Mouse (Mus musculus) adrenal gland, adult 8-10 months (tissue): ENCODE data around the gene Pm20d1. TPM values are rescaled to one million over a fixed set of nuclear protein-coding genes. Genes with fewer than 3 reads are reported as not detected.
A peak's percentile ranks its signal among the peaks of the same experiment; 100 is the strongest.
"Not testable (repeated sequence)": the region's sequence is repeated elsewhere in the genome, so short reads cannot be mapped to it uniquely, and the experiment has no call there.

ENCODE experiments used
- DNase-seq: peaks from one replicate; pipeline ENCODE4 v3.0.0; 2022
- total RNA-seq, 4 experiments: library from RNA; stranded (reverse); gene quantifications; 2 replicates each; pipeline ENCODE4 v1.2.4; 2022

Pm20d1 gene
- total RNA-seq, 4 experiments from 2014 or later = 6.2 to 15.0 (median 10.6) TPM

DNA sequence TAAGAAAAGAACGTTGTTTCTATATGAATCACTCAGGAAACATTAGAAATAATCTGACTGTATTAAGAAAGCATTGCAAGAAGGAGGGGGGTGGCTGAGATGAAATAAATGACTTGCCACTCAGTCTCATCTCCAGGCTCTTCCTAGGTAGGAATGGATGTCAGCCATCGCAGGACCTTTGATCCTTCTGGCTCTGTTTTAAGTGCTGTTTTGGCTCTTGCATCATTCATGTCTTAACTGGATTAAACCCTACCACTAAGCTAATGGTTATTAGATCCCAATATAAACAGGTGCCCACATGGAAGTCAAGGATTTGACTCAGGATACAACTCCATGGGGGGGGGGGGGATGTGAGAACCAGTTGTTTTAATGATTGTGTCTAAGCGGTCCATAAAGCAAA is 2.0 kb upstream of the Pm20d1 start:
- DNase-seq = no peak

DNA sequence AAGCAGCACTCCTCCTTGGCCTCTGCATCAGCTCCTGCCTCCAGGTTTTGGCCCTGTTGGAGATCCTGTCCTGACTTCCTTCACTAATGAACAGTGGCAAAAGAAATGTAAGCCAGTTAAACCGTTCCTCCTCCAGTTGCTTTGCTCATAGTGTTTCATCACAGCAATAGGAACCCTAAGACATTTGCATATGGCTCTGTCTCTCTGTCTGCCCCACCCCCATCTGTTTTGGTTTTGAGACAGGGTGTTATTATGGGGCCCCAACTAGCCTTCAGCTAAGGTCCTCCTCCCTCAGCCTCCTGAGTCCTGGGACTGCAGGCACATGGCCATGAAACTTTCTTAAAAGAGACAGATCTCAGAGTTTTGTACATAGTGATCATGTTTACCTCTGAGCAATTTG is 2.8 kb downstream of the Pm20d1 start:
- no peak for DNase-seq

DNA sequence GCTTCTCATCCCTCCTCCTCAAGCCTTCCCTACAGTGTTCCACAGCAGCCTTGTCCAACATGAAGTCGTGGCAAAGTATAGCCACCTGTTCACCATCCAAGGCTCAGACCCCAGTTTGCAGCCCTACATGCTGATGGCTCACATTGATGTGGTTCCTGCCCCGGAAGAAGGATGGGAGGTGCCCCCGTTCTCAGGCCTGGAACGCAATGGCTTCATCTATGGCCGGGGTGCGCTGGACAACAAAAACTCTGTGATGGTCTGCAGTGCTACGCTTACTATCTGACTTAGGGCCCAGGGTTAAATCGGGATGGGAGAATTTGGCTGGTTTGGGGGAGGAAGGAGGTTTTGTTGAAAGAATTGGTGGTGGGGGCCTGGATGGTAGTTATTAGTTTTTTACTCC is 3.9 kb downstream of the Pm20d1 start:
- DNase-seq = no peak

DNA sequence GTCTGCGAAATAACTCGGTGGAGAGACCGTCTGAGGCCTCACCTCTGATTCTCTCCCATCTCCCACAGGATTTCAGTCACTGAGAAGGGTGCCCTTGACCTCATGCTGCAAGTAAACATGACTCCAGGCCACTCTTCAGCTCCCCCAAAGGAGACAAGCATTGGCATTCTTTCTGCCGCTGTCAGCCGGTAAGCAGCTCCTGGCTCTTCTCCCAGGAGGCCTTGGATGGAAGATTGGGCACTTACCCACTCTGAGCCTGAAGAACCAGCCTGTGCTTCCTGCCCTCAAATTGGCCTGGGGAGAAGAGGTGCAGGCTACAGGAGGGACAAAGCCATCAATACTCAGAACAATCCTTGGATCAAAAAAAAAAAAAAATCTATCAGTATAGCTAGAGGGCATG is 5.5 kb downstream of the Pm20d1 start:
- no peak for DNase-seq

DNA sequence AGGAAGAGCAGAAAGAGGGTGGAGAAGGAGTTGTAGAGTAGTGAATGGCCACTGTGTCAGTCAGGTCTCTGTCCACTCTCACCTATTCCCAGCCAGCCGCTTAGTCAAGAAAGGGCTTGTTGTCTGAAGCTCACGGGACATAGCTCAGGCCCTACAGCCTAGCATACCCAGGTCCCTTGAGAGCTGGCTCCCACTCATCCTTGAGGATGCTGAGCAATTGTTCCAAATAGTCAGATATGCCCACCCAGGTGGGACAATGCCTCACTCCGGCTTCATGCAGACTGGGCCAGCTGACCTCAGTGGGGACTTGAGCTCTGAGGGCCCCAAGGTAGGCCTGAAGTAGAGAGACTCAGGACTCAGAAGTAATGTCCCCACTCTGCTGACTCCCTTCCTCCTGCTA is 7.0 kb downstream of the Pm20d1 start:
- no peak for DNase-seq

DNA sequence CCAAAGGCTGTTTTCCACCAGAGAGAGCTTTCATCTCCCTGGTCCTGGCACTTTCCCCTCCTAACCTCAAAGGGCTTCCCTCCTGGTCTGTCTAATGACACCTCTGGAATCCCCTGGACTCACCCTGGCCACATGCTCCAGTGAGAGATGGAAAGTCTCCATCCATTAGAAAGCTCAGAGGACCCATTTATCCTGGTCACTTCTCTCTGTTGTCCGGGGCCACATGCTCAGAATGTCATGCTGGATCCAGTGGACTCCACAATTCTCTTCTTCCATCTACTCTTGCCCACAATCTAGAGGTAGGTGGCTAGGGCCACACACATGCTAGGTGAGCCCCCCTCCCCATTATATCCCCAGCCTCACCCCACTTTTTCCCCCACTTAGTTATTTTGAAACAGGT is 11.8 kb downstream of the Pm20d1 start:
- no peak for DNase-seq

DNA sequence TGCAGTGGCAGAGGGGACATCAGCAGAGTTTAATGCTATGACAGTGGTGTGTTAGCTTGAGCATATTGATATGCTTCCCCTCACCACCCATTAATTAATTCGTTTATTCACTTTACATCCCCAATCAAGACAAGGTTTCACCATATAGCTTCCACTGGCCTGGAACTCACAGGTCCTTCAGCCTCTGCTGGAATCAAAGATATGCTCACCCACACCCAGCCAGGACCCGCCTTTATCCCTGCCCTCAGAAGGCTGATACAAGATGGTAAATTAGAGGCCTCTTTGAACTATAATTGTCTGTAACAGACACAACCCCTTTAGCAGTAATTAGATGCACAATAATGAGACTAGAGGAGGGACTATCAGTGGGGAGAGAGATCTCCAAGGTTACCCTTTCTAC is 12.5 kb downstream of the Pm20d1 start:
- DNase-seq = no peak

DNA sequence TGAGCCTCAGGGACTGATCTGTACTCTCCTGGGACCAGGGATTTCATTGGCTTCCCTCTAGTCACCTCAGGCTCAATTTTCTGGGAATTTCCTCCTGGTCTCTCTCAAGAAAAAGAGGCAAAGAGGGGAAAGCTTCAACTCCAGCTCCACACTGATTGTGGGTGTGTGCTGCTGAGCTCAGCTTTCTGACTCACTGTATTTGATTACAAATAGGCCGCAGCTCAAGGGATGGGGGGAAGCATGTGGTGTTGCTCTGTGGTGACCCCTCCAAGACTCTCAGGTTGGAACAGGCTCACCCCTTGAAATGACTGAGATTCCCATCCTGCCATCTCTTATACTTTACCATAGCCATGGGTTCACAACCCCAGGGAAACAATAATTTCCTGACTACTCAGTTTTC is 14.2 kb downstream of the Pm20d1 start:
- DNase-seq = no peak

DNA sequence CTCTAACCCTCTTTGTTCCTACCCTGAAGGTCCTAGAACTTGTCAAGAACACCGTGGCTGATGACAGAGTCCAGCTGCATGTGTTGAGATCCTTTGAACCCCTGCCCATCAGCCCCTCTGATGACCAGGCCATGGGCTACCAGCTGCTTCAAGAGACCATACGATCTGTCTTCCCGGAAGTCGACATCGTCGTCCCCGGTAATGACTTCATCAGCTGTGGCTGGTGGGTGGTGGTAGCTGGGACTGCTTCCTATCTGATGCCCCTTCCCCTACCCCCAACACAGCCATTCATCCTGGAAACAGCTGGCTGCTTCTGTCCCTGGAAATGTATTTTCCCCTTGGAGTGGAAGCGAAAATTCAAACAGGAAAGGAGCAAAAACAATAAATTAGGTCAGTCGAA is 14.8 kb downstream of the Pm20d1 start:
- no peak for DNase-seq

DNA sequence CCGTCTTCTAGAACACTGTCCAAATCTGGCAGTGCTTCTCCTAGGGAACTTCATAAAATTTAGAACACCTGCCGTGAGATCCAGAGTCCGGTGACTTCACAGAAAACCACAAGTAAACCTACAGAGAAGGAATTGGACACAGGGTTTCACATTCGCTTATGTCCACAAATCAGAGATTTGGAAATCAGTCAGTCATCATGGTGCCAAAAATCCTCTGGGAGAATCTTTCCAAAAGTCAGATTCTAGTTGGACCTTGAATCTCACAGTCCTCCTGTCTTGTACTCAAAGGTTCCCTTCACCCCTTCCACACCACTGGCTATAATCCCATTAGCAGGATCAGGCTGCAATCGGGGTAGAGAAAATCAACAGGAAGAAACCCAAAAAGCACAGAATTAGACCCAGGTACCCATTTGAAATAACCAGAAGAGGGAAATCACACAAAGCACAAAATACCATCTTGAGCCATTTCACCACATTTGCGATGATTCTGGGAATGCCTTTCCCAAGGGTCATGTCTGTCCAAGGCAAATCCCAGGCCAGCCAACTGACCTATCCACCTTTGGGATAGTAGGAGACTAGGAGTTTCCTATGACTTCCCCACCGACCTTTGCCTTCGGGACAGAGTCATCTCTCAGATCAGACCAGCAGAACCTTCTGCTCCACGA is 15.6 kb downstream of the Pm20d1 start:
- DNase-seq = no peak

DNA sequence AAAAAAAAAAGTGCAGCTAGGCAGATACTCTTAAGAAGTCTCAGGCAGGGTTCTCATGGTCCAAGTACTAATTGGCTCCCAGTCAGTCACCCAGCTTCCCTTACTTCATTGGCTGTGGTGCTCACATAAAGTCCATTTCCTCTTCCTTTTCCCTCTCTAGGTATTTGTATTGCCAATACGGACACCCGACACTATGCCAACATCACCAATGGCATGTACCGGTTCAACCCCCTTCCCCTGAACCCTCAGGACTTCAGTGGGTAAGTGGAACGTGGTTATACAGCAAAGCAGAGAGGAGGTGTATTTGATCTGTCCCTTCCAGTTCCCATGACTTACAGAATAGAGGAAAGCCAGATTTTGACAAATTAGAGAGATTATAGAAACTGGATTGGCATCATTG is 16.6 kb downstream of the Pm20d1 start:
- no peak for DNase-seq

DNA sequence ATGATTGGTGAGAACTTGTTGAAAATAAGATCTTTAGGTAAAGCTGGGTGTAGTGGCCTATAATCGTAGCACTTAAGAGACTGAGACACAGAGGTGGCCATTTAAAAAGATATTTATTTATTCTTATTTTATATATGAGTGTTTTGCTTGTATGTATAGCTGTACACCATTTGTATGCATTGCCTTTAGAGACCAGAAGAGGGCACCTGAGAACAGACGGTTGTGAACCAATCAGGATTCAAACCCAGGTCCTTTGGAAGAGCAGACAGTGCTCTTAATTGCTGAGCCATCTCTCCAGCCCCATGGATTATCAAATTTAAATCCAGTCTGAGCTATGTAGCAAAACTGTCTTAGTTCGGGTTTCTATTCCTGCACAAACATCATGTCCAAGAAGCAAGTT is 17.0 kb downstream of the Pm20d1 start:
- no peak for DNase-seq

DNA sequence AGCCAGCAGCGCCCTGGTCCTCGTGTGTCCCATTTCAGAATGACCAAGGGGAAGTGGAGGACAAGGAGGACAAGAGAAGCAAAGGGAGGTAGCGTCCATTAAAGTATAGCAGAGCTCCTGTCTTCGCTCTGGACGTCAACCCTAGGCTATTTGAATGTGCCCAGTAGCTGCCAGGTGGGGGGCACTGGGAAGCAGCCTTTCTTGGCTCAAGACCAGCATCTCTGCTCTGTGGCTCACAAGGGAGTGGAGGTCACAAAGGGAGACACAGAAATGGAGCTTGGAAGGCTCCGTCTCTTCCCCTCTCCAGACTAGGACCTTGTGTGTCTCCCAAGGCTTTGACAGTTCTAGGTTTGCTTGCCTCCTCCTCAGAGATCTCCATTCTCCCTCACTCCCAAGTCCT is 19.7 kb downstream of the Pm20d1 start:
- no peak for DNase-seq

DNA sequence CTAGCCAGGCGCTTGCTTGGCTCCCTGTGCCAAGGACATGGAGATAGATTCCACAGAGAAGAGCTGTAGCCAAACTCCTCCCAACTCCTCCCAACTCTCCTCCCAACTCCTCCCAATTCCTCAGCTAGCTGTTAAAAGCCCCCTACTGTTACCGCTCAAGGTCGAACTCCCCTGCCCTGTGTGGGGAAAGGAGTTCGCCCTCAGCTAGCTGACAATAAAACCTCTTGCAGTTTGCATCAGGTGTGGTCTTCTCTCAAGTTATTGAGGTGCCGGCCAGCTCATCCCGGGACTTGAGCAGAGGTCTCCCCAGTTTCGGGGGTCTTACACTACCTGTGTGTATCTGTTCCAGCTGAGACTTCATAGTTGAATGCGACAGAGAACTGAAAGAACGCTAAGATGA is 23.2 kb downstream of the Pm20d1 start:
- not testable (repeated sequence) for DNase-seq

DNA sequence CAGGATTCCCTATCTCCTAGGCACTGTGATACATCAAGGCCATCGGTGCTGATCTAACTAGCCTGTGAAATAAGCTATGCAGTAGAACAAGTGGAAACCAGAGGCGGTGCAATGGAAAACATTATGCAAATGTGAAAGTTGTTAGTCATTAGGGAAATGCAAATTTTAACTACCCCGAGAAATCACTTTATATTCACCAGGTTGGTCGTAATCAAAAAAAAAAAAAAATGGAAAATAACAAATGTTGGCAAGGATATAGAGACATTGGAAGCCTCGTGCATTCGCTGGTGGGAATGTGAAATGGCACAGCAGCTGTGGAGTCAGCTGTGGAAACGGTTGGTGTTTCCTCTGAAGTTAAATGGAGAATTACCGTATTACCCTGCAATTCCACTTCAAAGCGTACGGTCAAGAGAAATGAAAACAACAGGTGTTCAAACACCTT is 23.7 kb downstream of the Pm20d1 start:
- DNase-seq = no peak

DNA sequence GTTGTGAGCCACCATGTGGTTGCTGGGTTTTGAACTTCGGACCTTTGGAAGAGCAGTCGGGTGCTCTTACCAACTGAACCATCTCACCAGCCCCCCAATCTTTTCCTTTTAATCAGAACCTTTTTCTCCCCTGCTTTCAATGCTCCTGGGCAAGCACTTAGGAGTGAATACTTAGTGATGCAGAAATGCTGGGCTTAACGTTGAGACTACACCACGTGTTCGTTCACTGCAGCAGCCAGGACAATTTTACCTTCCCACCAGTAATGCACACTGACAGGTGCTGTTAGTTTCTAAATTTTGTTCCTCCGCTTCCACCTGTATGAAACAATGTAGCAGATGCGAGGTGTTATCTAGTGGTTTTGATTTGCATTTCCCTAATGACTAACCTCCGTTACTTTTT is 25.1 kb downstream of the Pm20d1 start:
- no peak for DNase-seq

DNA sequence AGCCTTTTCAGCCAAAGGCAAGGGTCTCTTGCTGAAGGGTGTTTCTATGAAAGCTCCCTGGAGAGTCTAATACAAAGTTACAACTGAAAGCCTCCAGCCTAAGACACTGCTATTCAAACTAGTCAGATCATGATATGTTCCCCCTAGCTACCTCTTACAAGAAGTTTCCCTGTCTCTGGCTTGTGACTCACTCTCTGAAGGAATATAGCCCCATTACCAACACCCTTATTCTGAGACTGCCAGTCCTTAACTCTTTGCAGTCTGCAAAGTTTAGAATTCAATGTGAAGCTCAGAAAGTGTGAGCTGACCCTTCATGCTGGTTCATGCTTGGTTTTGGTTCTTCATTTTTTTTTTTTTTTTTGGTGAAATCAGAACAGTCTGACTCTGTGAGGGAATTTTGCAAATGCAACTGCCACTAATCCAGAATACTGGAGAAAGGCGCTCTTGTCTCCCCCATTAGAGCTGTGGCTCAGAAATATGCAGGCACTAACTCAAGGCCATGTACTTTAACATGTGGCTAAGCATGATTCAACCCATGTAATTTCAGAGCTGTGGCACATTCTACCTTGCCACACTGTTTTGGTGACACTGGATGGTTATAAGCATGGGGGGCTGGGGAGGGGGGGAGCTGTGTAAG is 25.8 kb downstream of the Pm20d1 start:
- DNase-seq = no peak

DNA sequence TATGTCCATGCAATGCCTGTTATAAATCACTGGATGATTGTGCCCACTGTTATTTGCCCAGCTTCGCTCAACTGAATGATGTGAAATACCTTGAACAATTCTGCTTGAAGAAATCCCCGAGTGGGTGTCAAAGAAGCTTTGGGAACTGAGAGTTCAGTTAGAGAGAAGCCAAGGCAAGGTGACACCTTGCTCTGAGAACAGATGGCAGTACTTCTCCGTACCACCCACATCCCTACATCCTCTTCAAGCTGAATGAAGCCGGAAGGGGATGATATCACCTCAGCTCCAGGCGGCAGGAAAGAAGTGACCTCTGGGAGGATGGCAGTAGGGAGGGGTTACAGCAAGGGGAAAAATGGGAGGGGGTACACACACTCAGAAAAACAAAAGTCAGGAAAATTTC is 26.4 kb downstream of the Pm20d1 start:
- no peak for DNase-seq

DNA sequence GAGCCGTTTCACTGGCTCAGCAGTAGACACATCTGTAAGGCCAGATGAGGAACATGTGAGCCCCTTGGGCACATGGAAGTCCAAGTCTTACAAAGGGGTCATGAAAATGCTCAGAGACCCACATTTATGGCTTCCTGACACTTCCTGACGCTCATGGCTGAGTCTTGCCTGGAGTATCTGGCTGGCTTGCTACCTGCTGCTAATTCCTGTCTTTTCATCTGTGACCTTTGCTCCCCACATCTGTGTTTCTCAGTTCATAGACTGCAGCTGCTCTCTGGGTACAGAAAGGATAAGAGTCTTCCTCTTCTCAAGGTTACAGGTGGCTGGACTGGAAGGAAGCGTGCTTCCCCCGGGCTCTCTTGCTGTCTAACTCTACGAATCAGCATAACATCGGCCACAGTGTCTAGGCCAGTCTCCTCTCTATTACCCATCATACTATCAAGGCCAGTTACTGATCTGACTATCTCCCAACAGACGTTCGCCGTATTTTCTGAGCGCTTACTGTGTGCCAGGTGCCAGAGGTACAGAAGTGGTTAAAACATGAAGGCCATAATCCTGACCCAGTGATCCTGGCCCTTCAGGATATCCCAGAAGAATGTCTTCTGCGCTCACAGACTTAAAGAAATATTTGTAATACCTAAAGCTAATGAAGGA is 27.5 kb downstream of the Pm20d1 start:
- DNase-seq = no peak

DNA sequence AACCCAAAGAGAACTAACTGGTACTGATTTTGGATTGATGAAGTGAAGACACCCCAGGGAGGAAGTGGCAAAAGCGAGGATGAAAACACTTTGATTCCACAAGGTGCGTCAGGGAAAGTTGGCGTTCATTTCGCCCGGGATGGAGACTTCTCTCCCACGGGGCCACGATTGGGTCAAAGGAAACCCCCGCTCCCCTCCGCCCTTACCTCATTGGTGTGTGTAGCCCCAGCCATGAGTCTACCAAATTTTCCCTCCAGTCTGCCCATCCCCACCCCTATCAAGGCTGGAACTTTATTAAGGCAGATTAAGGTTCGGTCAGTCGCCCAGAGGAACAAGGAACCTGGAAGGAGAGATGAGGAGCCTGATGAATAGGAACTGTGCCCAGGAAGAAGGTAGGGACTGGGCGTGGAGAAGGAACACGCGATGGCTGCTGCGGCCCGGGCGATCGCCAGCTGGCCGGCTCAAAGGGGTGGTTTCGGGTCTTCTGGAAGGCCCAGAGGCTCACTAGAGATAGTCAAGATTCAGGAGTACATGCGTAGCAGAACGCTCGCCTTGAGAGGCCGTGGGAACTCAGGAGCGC is 30.1 kb downstream of the Pm20d1 start, which contains the start of gene Slc41a1:
TSS of gene Slc41a1 (plus strand) at position 287 of the 580 bp plus-strand sequence.
- no peak for DNase-seq

DNA sequence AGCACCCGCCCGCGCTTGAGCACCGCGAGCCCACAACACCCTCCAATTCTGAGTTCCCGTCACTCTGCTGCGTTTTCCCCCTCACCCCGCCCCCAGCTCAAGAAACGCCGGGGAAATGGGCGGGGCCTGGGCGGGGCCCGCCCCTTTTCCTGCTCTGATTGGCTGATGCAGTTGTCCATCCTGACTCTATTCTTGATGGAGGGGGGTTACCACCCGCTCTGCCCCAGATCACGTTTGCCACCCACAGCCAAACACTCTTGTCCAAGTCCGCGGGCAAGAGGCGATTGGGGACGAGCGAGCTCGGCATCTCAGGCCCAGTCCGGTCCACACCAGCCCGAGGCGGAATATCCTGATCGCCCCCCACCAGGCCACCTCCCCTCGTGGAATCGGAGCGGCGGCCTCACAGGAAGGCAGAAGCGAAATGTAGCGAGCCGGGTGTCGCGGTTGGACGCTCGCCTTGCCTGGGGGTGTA is 30.6 kb downstream of the Pm20d1 start:
- DNase-seq = peak; percentile 91

DNA sequence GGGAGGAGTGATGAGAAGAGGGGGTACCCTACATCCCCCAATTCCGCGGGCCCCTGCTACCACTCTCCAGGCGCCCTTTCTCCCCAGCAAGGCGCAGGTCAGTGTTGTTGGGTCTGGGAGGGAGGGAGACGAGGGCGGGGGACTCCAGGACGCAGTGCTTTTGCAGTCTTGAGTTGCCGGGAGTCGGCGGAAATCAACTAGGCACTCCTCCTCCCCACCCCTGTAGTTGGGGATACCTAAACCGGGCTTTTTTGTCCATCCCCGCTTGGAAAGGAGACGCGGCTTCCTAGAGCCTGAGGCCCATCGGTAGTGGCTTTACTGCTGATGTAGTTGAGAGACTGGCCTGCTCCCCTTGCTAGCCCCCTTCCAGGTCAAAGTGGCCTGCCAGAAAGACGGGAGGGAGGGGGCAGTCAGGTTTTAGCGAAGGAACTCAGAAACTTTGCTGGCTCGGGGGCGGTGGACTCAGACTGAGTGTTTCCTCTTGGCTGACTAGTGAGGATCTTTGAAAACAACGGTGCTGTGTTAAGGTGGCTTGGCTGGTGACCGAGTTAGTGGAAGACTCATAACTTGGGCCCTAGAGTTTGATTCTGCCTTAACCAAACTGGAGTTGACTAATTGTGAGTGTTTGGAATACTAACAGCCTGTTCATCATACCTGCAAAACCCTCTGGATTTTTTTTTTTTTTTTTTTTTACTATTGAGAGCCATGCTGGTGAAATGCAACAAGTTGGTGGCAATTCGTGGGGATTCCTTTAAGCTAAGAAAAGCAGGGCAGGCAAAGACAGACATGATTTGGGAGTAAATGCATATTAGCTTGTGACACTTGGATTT is 31.3 kb downstream of the Pm20d1 start:
- no peak for DNase-seq

DNA sequence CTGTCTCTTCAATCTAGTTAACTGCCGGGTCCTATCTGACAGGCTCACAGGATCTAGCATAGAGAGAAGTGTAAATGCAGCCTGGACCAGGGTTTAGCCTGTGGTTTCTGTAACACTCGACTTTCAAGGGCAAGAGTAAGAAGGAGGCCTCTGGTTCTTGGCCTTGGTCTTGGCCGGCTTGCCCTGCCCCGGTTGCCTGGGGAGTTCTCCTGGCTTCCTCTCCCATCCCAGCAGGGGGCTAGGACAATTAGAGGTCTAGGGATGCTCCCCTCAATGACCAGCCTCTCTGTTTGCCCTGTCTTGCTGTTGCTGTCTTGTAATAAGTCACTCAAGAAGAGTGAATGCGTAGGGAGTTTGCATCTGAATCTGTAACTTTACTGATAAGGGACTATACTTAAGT is 32.1 kb downstream of the Pm20d1 start:
- no peak for DNase-seq
